In genomic region chr16:37856327-37856726, GRCm38 (mm10) we compare ENCODE assay signal across 18 mouse cellular contexts. TPM values are rescaled to one million over a fixed set of nuclear protein-coding genes. Genes with fewer than 3 reads are reported as not detected.
DNase-seq lines count a peak whose midpoint lies in the region; ATAC-seq and TF ChIP-seq lines count a peak whose summit lies in the region.
"Had no signal": no experiment of that assay in that cellular context is flagged by ENCODE, and none has a peak within 500 bp of the region (broad histone marks: within the 10 kb centered on the region; RNA-seq: fewer than 3 reads in every experiment).

No protein-coding gene starts in this region.

- H3K27ac ChIP-seq in kidney, adult 2 months (ENCODE audit: insufficient read depth, low read depth, low read length): peak overlapping the region; percentile 96
- no peak overlapping the region for H3K27ac ChIP-seq in stomach, postnatal 0 days (replicated peaks)
- H3K27ac ChIP-seq: neural tube, embryonic 15.5 days had no signal

- no peak overlapping the region for H3K9ac ChIP-seq in stomach, postnatal 0 days (ENCODE audit: low read length)
- H3K9ac ChIP-seq: lung, embryonic 14.5 days; neural tube, embryonic 15.5 days had no signal

- H3K9me3 ChIP-seq in stomach, postnatal 0 days (ENCODE audit: control insufficient read depth, low read length): no peaks in the 10 kb centered on the region
- H3K9me3 ChIP-seq: G1E; neural tube, embryonic 15.5 days had no signal

- no peaks in the 10 kb centered on the region for H3K36me3 ChIP-seq in kidney, adult 2 months (ENCODE audit: control insufficient read depth, insufficient read depth, low read length)
- H3K36me3 ChIP-seq in stomach, postnatal 0 days (ENCODE audit: control insufficient read depth, insufficient read depth, low read length): no peaks in the 10 kb centered on the region
- H3K36me3 ChIP-seq: G1E; neural tube, embryonic 15.5 days had no signal

- WGBS in kidney, adult 2 months: 35% methylated on average over 3 of the region's 3 CpGs
- WGBS in stomach, postnatal 0 days: 36% methylated on average over 3 of the region's 3 CpGs

- H3K4me2 ChIP-seq in stomach, postnatal 0 days (replicated peaks; ENCODE audit: low read depth): no peak overlapping the region
- H3K4me2 ChIP-seq: lung, embryonic 14.5 days; neural tube, embryonic 15.5 days had no signal

- DNase-seq in cerebellum, postnatal 14 days: peak; percentile 21 to 49
- peak; percentile 76 for DNase-seq in kidney, adult 2 months
- no peak for DNase-seq in kidney, postnatal 10 days
- DNase-seq in kidney, postnatal 25 days: peak; percentile 30 to 75
- DNase-seq in stomach, postnatal 0 days (ENCODE audit: low spot score): no peak
- DNase-seq in thymus, postnatal 36 days: no peak
- DNase-seq: cerebellum, adult 11 months; gastrocnemius, postnatal 25 days; lung, embryonic 14.5 days; retina, postnatal 1 day; spleen, adult 18-20 months; thymus, postnatal 4 days had no signal

- H3K4me1 ChIP-seq in kidney, adult 2 months (ENCODE audit: control insufficient read depth, insufficient read depth, low read length): peaks cover 19% of the 10 kb centered on the region
- H3K4me1 ChIP-seq in stomach, postnatal 0 days (replicated peaks; ENCODE audit: control insufficient read depth, insufficient read depth): no peaks in the 10 kb centered on the region
- H3K4me1 ChIP-seq: neural tube, embryonic 15.5 days had no signal

- TF ChIP-seq EP300 in stomach, postnatal 0 days (optimal IDR thresholded peaks at IDR 0.05): no peak

- no peak for TF ChIP-seq POLR2A in kidney, adult 2 months (IDR thresholded peaks at IDR 0.05; ENCODE audit: low read depth, low read length)

- ATAC-seq in cerebellum, adult (ENCODE audit: insufficient number of reproducible peaks, low FRiP score, low TSS enrichment): no peak
- ATAC-seq in stomach, postnatal 0 days (ENCODE audit: low FRiP score, low TSS enrichment): peak; percentile 43; the same call in 1 of the 2 replicates
- ATAC-seq in monocyte, adult 5-6 weeks (replicated peaks; ENCODE audit: insufficient number of reproducible peaks, low FRiP score, low TSS enrichment, poor library complexity, severe bottlenecking): no peak

- H3K27me3 ChIP-seq in kidney, adult 2 months (replicated peaks; ENCODE audit: control insufficient read depth, insufficient read depth, low read length): no peaks in the 10 kb centered on the region
- no peaks in the 10 kb centered on the region for H3K27me3 ChIP-seq in stomach, postnatal 0 days (ENCODE audit: control insufficient read depth, insufficient read depth, low read length)
- H3K27me3 ChIP-seq: neural tube, embryonic 15.5 days had no signal

- no peak overlapping the region for H3K4me3 ChIP-seq in kidney, adult 2 months (ENCODE audit: insufficient read depth, low read depth, low read length)
- H3K4me3 ChIP-seq in stomach, postnatal 0 days (ENCODE audit: low read depth, low read length): no peak overlapping the region
- H3K4me3 ChIP-seq: neural tube, embryonic 15.5 days had no signal

- TF ChIP-seq CTCF in kidney, adult 2 months (conservative IDR thresholded peaks at IDR 0.05; ENCODE audit: insufficient read depth, insufficient read length, low read depth, low read length): no peak
- TF ChIP-seq CTCF in stomach, postnatal 0 days (IDR thresholded peaks at IDR 0.05; ENCODE audit: low read depth): no peak

RNA-seq across cellular contexts. Expression of gene Gm36028, which starts 4.6 kb away (rescaled TPM):
- polyA plus RNA-seq in kidney, adult 2 months (2012; rRNA removed): 1.5 and 1.8 TPM in 2 replicates
- 0.29 and 0.56 TPM in 2 replicates for polyA plus RNA-seq in stomach, postnatal 0 days (2015; fragmentation: Nextera tagmentation; extraction: Ambion mirVana)
- not detected in 3 replicates for total RNA-seq in monocyte, adult 5-6 weeks (2017)
- total RNA-seq: gastrocnemius, postnatal 25 days; layer of hippocampus, postnatal 10 days had no signal
- polyA plus RNA-seq: G1E; limb, embryonic 11.5 days; neural tube, embryonic 15.5 days had no signal

RNA-seq across cellular contexts. Expression of gene Lrrc58, which starts 11.9 kb away (rescaled TPM):
- polyA plus RNA-seq in kidney, adult 2 months (2012; rRNA removed): 23.3 and 25.9 TPM in 2 replicates
- polyA plus RNA-seq in stomach, postnatal 0 days (2015; fragmentation: Nextera tagmentation; extraction: Ambion mirVana): 26.0 and 27.5 TPM in 2 replicates
- total RNA-seq in monocyte, adult 5-6 weeks (2017): 18.5 to 20.5 TPM (median 19.4 TPM) in 3 replicates

RNA-seq across cellular contexts. Expression of gene Gpr156, which starts 60.0 kb away (rescaled TPM):
- 0.03 TPM in 1 of 2 replicates, not detected in the other for polyA plus RNA-seq in kidney, adult 2 months (2012; rRNA removed)
- 0.07 TPM in 2 replicates for polyA plus RNA-seq in stomach, postnatal 0 days (2015; fragmentation: Nextera tagmentation; extraction: Ambion mirVana)
- not detected in 3 replicates for total RNA-seq in monocyte, adult 5-6 weeks (2017)
- polyA plus RNA-seq: G1E had no signal

Comparison
In these comparisons a context has a peak if more than half of its experiments do, and no peak if none do; other contexts are left out.
1. DNase-seq: peak in cerebellum, postnatal 14 days (2 of 2), kidney, adult 2 months (single experiment) and kidney, postnatal 25 days (2 of 2); none in kidney, postnatal 10 days (single experiment), stomach, postnatal 0 days (single experiment) and thymus, postnatal 36 days (0 of 2).